Mouse (Mus musculus) MN1 (cell line): ENCODE data around the gene Hsd3b2.
"Not testable (repeated sequence)": the region's sequence is repeated elsewhere in the genome, so short reads cannot be mapped to it uniquely, and the experiment has no call there.

Experiments used
- DNase-seq: peaks from one replicate; pipeline ENCODE4 v3.0.0-alpha.2; 2016; ENCODE audit warnings: low spot score

The Hsd3b2 gene

DNA sequence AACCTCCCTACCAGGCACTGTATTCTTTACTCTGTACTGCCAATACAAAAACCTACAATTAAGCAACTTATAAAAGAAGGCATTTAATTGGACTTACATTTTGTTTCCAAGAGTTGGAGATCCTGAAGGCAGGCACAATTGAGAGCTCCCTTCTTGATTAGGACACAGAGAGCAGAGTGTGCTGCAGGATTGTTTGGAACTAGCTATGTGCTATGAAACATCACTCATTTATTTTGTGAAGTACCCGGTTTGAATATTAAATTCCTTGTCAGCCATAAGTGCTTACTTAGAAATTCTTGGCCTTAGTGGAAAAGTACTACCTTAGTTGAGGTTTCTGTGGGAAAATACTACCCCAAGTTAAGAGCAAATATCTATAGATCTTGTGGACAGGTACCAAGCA, at the start of gene Hsd3b2:
TSS of gene Hsd3b2 (minus strand) at position 168 of the 400 bp plus-strand sequence.
- no peak for DNase-seq

DNA sequence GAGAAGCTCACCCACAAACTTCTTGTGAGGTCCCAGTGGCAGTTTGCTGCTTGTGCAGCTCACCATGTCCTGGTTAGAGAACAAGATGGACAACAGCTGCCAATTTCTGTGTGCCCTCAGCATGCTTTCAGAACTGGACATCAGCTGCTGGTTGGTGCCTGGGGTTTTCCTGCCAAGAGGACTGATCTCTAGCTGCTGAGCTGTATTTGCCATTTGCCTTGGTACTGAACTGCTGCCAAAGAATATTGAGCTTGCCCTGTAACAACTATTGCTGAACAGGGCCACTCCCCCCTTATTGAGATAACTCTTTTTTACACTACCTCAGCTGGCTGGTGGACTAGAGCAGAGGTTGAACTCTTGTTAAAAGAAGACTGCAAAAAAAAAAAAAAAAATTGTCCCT, 39.8 kb upstream of the Hsd3b2 start:
- no peak for DNase-seq

DNA sequence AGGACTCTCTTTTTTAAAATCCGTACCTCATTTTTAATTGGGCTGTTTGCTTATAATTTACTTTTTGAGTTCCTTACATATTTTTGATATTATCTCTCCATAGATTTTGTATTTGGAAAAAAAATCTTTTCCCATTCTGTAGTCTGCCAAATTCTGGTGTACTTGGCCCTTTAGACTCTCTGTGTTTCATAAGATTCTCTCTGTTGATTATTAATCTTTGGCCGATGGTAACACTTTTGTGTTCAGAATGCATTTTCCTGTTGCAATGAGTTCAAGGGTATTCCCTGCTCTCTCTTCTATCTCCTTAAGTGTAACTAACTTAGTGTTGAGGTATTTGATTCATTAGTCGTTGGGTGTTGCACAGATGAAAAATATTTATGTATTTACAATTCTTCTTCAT, 32.5 kb upstream of the Hsd3b2 start:
- no peak for DNase-seq

DNA sequence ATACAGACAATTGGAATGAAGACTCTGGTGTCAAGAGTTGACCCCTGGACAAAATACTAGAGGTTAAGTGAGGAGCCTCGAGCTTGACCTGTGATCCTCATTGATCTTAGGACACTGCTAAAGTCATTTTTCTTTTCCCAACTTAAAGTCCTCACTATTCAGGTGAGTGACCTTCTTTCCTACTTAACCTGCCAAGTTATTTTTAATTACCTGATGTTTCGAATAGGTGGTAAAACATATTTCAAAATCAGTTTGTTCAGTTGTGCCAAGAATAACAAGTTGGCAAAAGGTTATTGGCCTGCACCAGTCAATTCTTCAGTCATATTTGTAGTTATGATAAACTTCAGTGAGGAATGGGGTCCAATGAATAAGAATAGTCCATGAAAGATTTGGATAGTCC, 27.8 kb upstream of the Hsd3b2 start:
- no peak for DNase-seq

DNA sequence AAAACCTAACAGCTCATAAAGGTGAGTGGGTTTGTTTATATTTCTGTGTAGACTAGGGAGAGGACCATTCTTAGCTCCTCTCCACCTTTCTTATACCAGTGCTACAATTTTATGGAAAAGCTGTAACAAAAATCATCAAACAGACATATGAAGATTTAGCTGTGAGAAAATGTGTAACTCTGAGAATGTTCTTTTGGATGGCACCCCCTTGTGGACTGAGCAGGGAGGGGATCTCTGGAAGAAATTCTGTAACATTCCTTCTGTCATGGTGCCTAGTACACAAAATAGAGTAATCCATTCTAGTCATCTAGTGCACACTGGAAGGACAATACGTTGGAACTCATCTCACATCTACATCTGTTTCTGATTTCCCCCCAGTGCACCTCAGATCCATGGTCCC, 16.7 kb upstream of the Hsd3b2 start:
- DNase-seq: not testable (repeated sequence)

GRCm38 (mm10) chr3:98734340-98734739, 10.0 kb upstream of the Hsd3b2 start:
- DNase-seq: no peak

- DNase-seq: no peak
Measured at GRCm38 (mm10) chr3:98733724-98734123, 9.4 kb upstream of the Hsd3b2 start.

- DNase-seq: no peak
Measured at GRCm38 (mm10) chr3:98726281-98726680, 1.9 kb upstream of the Hsd3b2 start.

DNA sequence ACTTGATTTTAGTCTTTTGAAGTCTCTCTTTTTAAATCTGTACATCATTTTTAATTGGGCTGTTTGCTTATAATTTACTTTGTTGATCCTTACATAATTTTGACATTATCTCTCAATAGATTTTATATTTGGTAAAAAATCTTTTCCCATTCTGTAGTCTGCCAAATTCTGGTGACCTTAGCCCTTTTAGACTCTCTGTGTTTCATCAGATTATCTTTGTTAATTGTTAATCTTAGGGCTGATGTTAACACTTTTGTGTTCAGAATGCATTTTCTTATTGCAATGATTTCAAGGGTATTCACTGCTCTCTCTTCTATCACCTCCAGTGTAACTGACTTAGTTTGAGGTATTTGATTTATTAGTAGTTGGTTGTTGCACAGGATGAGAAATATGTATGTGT, 3.6 kb downstream of the Hsd3b2 start:
- no peak for DNase-seq

- DNase-seq: no peak
Measured at GRCm38 (mm10) chr3:98682401-98682800, 41.9 kb downstream of the Hsd3b2 start.

GRCm38 (mm10) chr3:98680786-98681185, 43.6 kb downstream of the Hsd3b2 start:
- DNase-seq: no peak
